12 mouse cellular contexts compared by ENCODE assay signal in the genomic region with DNA sequence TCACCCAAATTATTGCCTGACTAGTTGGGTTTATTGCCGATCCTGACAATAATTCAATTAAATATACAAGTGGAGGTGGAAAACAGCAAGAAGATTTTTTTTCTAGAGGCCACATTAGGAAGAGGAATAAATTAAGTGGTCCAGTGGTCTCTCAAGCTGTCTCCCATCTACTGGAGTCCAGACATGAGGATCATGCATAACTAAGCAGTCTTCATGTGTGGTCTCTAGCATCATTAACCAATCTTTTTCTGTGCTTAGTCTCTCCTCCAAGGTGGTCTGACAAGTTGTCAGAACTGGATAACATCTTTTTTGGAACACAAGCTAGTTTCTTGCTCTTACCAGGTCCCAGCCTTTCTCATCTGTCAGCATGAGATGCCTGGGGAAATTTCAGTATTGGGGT.
"Had no signal": no experiment of that assay in that cellular context is flagged by ENCODE, and none has a peak within 500 bp of the region (broad histone marks: within the 10 kb centered on the region; RNA-seq: fewer than 3 reads in every experiment).

No protein-coding gene starts in this region.

- H3K27ac ChIP-seq: kidney, postnatal 0 days; limb, embryonic 15.5 days; liver, embryonic 12.5 days; lung, embryonic 15.5 days; stomach, embryonic 15.5 days had no signal

- H3K9me3 ChIP-seq: limb, embryonic 15.5 days; liver, embryonic 12.5 days; lung, embryonic 15.5 days; stomach, embryonic 15.5 days had no signal

- H3K36me3 ChIP-seq: limb, embryonic 15.5 days; liver, embryonic 12.5 days; lung, embryonic 15.5 days; stomach, embryonic 15.5 days had no signal

- DNase-seq: kidney, adult 9 months; kidney, postnatal 36 days; layer of hippocampus, adult 9-11 months; layer of hippocampus, postnatal 36 days; midbrain, embryonic 14.5 days; thymus, adult 2 months; thymus, postnatal 25 days had no signal

- H3K4me1 ChIP-seq: limb, embryonic 15.5 days; liver, embryonic 12.5 days; lung, embryonic 15.5 days; stomach, embryonic 15.5 days had no signal

- H3K9ac ChIP-seq: limb, embryonic 15.5 days; liver, embryonic 12.5 days; lung, embryonic 15.5 days; stomach, embryonic 15.5 days had no signal

- H3K4me2 ChIP-seq: limb, embryonic 15.5 days; liver, embryonic 12.5 days; lung, embryonic 15.5 days; stomach, embryonic 15.5 days had no signal

- H3K4me3 ChIP-seq: limb, embryonic 15.5 days; liver, embryonic 12.5 days; lung, embryonic 15.5 days; stomach, embryonic 15.5 days had no signal

- H3K27me3 ChIP-seq: limb, embryonic 15.5 days; liver, embryonic 12.5 days; lung, embryonic 15.5 days; stomach, embryonic 15.5 days had no signal

- ATAC-seq: liver, embryonic 12.5 days had no signal
